Mouse (Mus musculus): ENCODE data around the gene Pwwp2b. TPM values are rescaled to one million over a fixed set of nuclear protein-coding genes. Genes with fewer than 3 reads are reported as not detected.

Pwwp2b gene
- total and polyA plus RNA-seq, 2 experiments from 2014 or later = 3.5 to 4.5 TPM

- TF ChIP-seq CTCF (IDR thresholded peaks at IDR 0.05) = no peak
- no peaks in the 10 kb centered on the region for H3K4me1 ChIP-seq (ENCODE audit: insufficient read depth, low read length)
- no peak overlapping the region for H3K27ac ChIP-seq (ENCODE audit: low read depth, low read length)
- WGBS = 84% methylated on average over 6 of the region's 6 CpGs
- no peaks in the 10 kb centered on the region for H3K27me3 ChIP-seq (ENCODE audit: insufficient read depth, low read length)
- ATAC-seq (ENCODE audit: low FRiP score) (no peak), DNase-seq (ENCODE audit: low spot score) (no peak)
- no peak overlapping the region for H3K4me2 ChIP-seq (ENCODE audit: low read depth, low read length, poor library complexity, severe bottlenecking)
- H3K9me3 ChIP-seq (ENCODE audit: low read length) = no peaks in the 10 kb centered on the region
- H3K36me3 ChIP-seq (ENCODE audit: insufficient read depth, low read length) = no peaks in the 10 kb centered on the region
- H3K4me3 ChIP-seq (ENCODE audit: low read depth, low read length) = no peak overlapping the region
- no peak overlapping the region for H3K9ac ChIP-seq (replicated peaks; ENCODE audit: low read length, poor library complexity, severe bottlenecking)
Measured at GRCm38 (mm10) chr7:139228447-139229171, 19.7 kb upstream of the Pwwp2b start.

- H3K27ac ChIP-seq (ENCODE audit: low read depth, low read length) = no peak overlapping the region
- H3K4me1 ChIP-seq (ENCODE audit: insufficient read depth, low read length) = no peaks in the 10 kb centered on the region; the same call in 1 of the 2 replicates
- TF ChIP-seq CTCF (IDR thresholded peaks at IDR 0.05) = no peak
- no peaks in the 10 kb centered on the region for H3K27me3 ChIP-seq (ENCODE audit: insufficient read depth, low read length)
- WGBS = 84% methylated on average over 5 of the region's 5 CpGs
- H3K36me3 ChIP-seq (ENCODE audit: insufficient read depth, low read length) = no peaks in the 10 kb centered on the region
- no peak for ATAC-seq (ENCODE audit: low FRiP score)
- H3K9me3 ChIP-seq (ENCODE audit: low read length) = no peaks in the 10 kb centered on the region
- no peak overlapping the region for H3K4me3 ChIP-seq (ENCODE audit: low read depth, low read length)
- no peak overlapping the region for H3K9ac ChIP-seq (replicated peaks; ENCODE audit: low read length, poor library complexity, severe bottlenecking)
- H3K4me2 ChIP-seq (ENCODE audit: low read depth, low read length, poor library complexity, severe bottlenecking) = no peak overlapping the region
- no peak for DNase-seq (ENCODE audit: low spot score)
Measured at GRCm38 (mm10) chr7:139229837-139230236, 18.4 kb upstream of the Pwwp2b start.

- H3K27me3 ChIP-seq (ENCODE audit: insufficient read depth, low read length) = no peaks in the 10 kb centered on the region
- H3K4me1 ChIP-seq (ENCODE audit: insufficient read depth, low read length) = no peaks in the 10 kb centered on the region; the same call in 1 of the 2 replicates
- no peak for TF ChIP-seq CTCF (IDR thresholded peaks at IDR 0.05)
- ATAC-seq (ENCODE audit: low FRiP score) = no peak
- no peaks in the 10 kb centered on the region for H3K36me3 ChIP-seq (ENCODE audit: insufficient read depth, low read length)
- H3K4me2 ChIP-seq (ENCODE audit: low read depth, low read length, poor library complexity, severe bottlenecking) = no peak overlapping the region
- no peak for DNase-seq (ENCODE audit: low spot score)
- no peak overlapping the region for H3K9ac ChIP-seq (replicated peaks; ENCODE audit: low read length, poor library complexity, severe bottlenecking)
- no peak overlapping the region for H3K27ac ChIP-seq (ENCODE audit: low read depth, low read length)
- 77% methylated on average over 12 of the region's 12 CpGs for WGBS
- H3K4me3 ChIP-seq (ENCODE audit: low read depth, low read length) = no peak overlapping the region
- no peaks in the 10 kb centered on the region for H3K9me3 ChIP-seq (ENCODE audit: low read length)
Measured at GRCm38 (mm10) chr7:139230241-139230640, 18.0 kb upstream of the Pwwp2b start.

DNA sequence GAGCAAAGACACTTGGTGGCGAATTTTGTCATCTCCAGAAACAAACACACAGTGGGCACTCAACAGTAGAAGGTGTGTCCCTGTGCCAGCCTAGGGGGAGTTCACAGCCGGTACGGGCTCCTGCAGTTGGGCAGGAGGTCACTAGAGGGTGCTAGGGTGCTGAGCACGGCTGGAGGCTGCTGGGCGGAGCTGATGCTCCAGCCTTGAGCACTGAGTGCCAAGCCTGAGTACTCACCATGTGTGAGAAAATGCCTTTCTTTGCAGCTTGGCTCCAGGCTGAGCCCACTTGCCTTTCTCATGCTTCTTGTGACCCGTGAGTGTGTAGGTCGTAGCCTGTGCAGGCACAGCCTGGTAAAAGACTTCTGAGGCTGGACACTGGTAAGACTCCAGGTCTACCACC, 14.6 kb upstream of the Pwwp2b start:
- ATAC-seq (ENCODE audit: low FRiP score) (peak; percentile 69), DNase-seq (ENCODE audit: low spot score) (peak; percentile 88)
- peak; percentile 92 for TF ChIP-seq CTCF (IDR thresholded peaks at IDR 0.05)
- 4% methylated on average over 7 of the region's 7 CpGs for WGBS
- Histone ChIP-seq H3K9me3 (ENCODE audit: low read length) (no peaks in the 10 kb centered on the region), H3K4me2 (ENCODE audit: low read depth, low read length, poor library complexity, severe bottlenecking) (0 out of 2 replicates have a peak overlapping the region, but pooled peaks have one; percentile 12), H3K9ac (replicated peaks; ENCODE audit: low read length, poor library complexity, severe bottlenecking) (no peak overlapping the region), H3K4me3 (ENCODE audit: low read depth, low read length) (no peak overlapping the region), H3K27ac (ENCODE audit: low read depth, low read length) (no peak overlapping the region), H3K27me3 (ENCODE audit: insufficient read depth, low read length) (no peaks in the 10 kb centered on the region), H3K4me1 (ENCODE audit: insufficient read depth, low read length) (no peaks in the 10 kb centered on the region; the same call in 1 of the 2 replicates), H3K36me3 (ENCODE audit: insufficient read depth, low read length) (no peaks in the 10 kb centered on the region)

GRCm38 (mm10) chr7:139234426-139235188, 13.7 kb upstream of the Pwwp2b start:
- H3K4me2 ChIP-seq (ENCODE audit: low read depth, low read length, poor library complexity, severe bottlenecking) = 0 out of 2 replicates have a peak overlapping the region, but pooled peaks have one; percentile 7

More at GRCm38 (mm10) chr7:139234426-139235188, 13.7 kb upstream of the Pwwp2b start:
- no peak overlapping the region for H3K4me3 ChIP-seq (ENCODE audit: low read depth, low read length)
- H3K9ac ChIP-seq (replicated peaks; ENCODE audit: low read length, poor library complexity, severe bottlenecking) = no peak overlapping the region
- H3K36me3 ChIP-seq (ENCODE audit: insufficient read depth, low read length) = no peaks in the 10 kb centered on the region
- DNase-seq (ENCODE audit: low spot score) (peak; percentile 67), ATAC-seq (ENCODE audit: low FRiP score) (peak; percentile 50; the same call in 1 of the 2 replicates)
- peak; percentile 66 for TF ChIP-seq CTCF (IDR thresholded peaks at IDR 0.05)
- H3K4me1 ChIP-seq (ENCODE audit: insufficient read depth, low read length) = no peaks in the 10 kb centered on the region; the same call in 1 of the 2 replicates
- H3K27me3 ChIP-seq (ENCODE audit: insufficient read depth, low read length) = no peaks in the 10 kb centered on the region
- no peaks in the 10 kb centered on the region for H3K9me3 ChIP-seq (ENCODE audit: low read length)
- WGBS = 13% methylated on average over 18 of the region's 18 CpGs
- no peak overlapping the region for H3K27ac ChIP-seq (ENCODE audit: low read depth, low read length)

All from midbrain, postnatal 0 days (tissue).